Mouse (Mus musculus) embryonic fibroblast, embryonic 13.5 days (primary cell): ENCODE data around the gene Heg1. TPM values are rescaled to one million over a fixed set of nuclear protein-coding genes. Genes with fewer than 3 reads are reported as not detected.
A peak's percentile ranks its signal among the peaks of the same experiment; 100 is the strongest.

Experiments used
- H3K27ac ChIP-seq: 2 replicates; pipeline ENCODE4 v1.5.1; 2012; ENCODE audit warnings: low read length, control low read depth, inconsistent platforms; ENCODE audit not compliant: insufficient read depth
- H3K4me1 ChIP-seq: 2 replicates; pipeline ENCODE4 v1.6.1; 2011; ENCODE audit warnings: low read length; ENCODE audit not compliant: control insufficient read depth, insufficient read depth
- H3K4me3 ChIP-seq: 2 replicates; pipeline ENCODE4 v1.5.1; 2011; ENCODE audit warnings: mild to moderate bottlenecking, control low read depth, low read length; ENCODE audit not compliant: insufficient read depth
- CTCF ChIP-seq: IDR thresholded peaks from 2 replicates; pipeline ENCODE4 v1.5.1; 2011; ENCODE audit warnings: mild to moderate bottlenecking, control low read depth, low read length, moderate library complexity, borderline replicate concordance; ENCODE audit not compliant: insufficient read depth
- POLR2A ChIP-seq: IDR thresholded peaks from 2 replicates; pipeline ENCODE4 v1.6.1; 2011; ENCODE audit warnings: low read depth, mild to moderate bottlenecking, control low read depth, low read length, moderate library complexity
- polyA plus RNA-seq: library from polyadenylated mRNA; stranded (reverse); fragments of >200 nt; gene quantifications from 2 replicates; pipeline ENCODE4 v1.2.4, GENCODE M21; 2011; ENCODE audit warnings: low read depth; ENCODE audit not compliant: missing spikeins, insufficient read length

The Heg1 gene
- polyA plus RNA-seq, 1 experiment = 33.7 TPM

DNA sequence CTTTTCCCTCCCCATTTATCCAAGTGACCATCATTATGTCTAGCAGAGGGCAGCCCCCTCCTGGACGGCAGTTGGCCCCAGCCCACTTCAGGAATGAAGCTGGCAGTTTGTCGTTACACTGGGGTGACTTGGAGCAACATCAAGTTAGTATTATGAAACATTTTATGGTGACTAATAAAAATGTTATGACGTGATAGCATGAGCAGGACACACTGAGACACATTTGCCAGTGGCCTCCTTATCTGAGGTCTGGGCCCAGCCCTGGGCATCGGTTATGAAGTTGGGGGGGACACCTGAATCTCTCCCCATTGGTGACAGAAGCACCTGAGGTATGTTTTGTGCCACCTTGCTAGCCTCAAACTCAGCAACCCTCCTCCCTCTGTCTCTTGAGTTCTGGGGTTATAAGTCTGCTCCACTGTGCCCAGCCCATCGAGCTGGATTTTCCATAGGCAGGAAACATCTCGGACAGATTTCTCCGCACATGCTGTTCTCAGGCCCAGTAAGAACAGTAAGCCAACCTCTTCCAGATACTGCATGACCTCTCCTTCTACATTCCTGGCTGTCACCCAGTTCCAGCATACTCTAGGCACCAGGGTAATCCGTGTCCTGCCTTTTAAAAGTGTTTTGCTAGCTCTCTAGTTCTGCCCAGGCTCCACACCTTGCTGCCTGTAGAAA lies 68.9 kb downstream of the Heg1 start:
- no peak overlapping the region for H3K4me3 ChIP-seq
- TF ChIP-seq CTCF = no peak
- TF ChIP-seq POLR2A = no peak
- no peak overlapping the region for H3K27ac ChIP-seq
- H3K4me1 ChIP-seq = no peaks in the 10 kb centered on the region

DNA sequence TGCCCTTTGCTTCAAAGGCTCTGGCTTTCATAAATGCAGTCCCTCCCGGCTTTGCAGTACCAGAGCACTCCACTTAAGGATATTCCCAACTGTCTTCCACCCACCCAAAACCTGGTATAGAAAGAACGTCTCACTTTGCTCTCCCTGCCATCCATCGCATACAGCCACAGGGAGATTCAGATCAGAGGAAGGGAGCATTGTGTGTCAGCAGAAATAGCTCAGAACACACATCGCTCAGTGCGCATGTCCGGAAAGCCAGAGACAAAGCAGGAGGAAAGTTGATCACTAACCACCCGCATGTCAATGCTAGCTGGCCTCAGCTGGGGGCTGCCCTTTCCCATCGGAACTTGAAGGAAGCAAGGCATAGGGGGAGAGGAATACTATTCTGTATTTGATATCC lies 71.1 kb downstream of the Heg1 start:
- Histone ChIP-seq H3K4me3 (no peak overlapping the region), H3K4me1 (no peaks in the 10 kb centered on the region)
- TF ChIP-seq POLR2A = no peak
- TF ChIP-seq CTCF = no peak

DNA sequence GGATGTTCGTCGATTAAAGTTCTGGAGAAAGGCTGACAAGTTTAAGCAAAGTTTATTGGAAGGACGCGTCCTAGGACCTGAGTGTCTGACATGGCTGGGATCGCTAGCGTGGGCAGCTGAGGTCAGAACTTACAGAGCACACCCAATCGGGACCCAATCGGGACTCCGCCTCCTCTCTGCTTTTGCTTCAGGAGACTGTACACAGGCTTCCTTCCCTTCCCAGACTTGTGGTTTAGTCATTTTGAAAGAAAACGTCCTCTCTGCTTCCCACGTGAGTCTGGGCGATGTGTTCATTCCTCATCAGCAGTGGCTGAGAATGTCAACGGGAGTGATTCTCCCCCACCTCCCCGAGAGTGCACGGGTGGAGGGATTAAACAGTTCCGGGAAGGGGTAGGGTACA lies 71.8 kb downstream of the Heg1 start:
- Histone ChIP-seq H3K27ac (peak overlapping the region; percentile 15; the same call in 1 of the 2 replicates), H3K4me3 (no peak overlapping the region), H3K4me1 (no peaks in the 10 kb centered on the region)
- TF ChIP-seq CTCF = no peak
- no peak for TF ChIP-seq POLR2A

More for the DNA sequence above, 71.1 kb downstream of the Heg1 start:
- H3K27ac ChIP-seq = no peak overlapping the region

DNA sequence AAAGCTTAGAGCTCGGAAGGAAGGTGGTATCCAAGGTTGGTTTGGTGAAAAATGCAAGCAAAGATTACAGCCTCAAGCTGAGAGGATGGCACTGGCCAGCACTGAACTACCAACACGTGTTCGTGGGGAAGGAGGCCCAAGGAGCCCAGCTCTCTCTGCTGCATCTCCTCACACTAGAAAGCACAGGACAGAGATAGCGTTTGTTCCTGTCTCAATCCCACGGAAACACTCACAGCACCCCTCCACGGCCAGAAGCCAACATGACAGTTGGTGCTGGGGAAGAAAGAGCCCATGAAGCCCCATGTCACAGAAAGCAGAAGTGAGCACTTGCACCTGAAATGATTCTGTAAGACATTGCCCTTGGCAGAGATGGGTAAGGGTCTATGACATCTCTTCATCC lies 72.2 kb downstream of the Heg1 start:
- TF ChIP-seq CTCF (no peak), POLR2A (no peak)
- Histone ChIP-seq H3K4me3 (no peak overlapping the region), H3K27ac (no peak overlapping the region), H3K4me1 (no peaks in the 10 kb centered on the region)

DNA sequence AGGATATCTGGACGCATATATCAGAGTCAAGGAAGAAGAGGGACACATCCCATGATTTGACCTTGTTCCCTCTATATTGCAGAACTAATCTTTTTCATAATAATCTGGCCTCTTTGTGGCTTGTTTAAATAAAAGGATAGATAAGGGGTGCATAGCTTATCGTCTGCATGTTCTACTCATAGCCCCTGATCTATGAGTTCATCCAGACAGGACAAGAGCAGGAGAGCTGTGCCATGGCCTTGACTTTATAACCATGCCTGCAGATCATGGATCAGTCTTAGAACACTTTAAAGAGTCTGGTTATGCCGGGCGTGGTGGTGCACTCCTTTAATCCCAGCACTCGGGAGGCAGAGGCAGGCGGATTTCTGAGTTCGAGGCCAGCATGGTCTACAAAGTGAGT lies 75.0 kb downstream of the Heg1 start:
- 0 out of 2 replicates have a peak, but pooled peaks cover 3% of the 10 kb centered on the region for H3K4me1 ChIP-seq
- H3K27ac ChIP-seq = no peak overlapping the region
- H3K4me3 ChIP-seq = no peak overlapping the region
- TF ChIP-seq POLR2A = no peak
- TF ChIP-seq CTCF = no peak

DNA sequence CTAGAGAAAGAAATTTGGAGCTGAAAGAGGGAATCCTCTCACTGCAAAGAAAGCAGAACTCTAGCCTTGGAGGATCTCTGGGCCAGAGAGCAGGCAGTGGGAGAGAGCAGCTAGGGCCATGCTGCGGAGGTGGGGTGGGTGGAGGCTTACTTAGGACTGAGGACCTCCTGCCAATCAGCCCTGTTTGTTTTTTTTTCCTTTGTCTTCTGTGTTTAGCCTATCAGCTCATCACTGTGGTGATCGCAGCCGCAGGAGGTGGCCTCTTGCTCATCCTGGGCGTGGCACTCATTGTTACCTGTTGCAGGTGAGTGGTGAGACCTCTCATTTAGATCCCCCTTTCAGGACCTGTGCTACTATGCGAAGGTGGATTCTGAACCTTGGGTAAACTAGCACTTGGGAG lies 76.4 kb downstream of the Heg1 start:
- Histone ChIP-seq H3K4me3 (no peak overlapping the region), H3K27ac (no peak overlapping the region), H3K4me1 (0 out of 2 replicates have a peak, but pooled peaks cover 3% of the 10 kb centered on the region)
- TF ChIP-seq POLR2A (no peak), CTCF (no peak)

DNA sequence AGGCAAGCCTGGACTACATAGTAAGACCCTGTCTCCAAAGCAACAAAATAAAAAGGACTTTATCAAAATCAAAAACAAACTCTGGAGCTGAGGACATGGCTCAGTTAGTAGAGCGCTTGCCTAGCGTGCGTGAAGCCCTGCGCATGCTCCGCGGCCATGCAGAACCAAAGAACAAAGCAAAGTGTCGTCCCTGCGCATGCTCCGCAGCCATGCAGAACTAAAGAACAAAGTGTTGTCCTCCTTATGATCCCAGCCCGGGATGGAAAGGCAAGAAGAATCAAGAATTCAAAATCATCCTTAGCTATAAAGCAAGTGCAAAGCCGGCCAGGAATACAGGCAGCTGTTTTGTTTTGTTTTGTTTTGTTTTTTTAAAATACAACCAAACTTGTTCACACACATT lies 76.8 kb downstream of the Heg1 start:
- Histone ChIP-seq H3K27ac (no peak overlapping the region), H3K4me1 (0 out of 2 replicates have a peak, but pooled peaks cover 3% of the 10 kb centered on the region), H3K4me3 (no peak overlapping the region)
- TF ChIP-seq CTCF (no peak), POLR2A (no peak)

DNA sequence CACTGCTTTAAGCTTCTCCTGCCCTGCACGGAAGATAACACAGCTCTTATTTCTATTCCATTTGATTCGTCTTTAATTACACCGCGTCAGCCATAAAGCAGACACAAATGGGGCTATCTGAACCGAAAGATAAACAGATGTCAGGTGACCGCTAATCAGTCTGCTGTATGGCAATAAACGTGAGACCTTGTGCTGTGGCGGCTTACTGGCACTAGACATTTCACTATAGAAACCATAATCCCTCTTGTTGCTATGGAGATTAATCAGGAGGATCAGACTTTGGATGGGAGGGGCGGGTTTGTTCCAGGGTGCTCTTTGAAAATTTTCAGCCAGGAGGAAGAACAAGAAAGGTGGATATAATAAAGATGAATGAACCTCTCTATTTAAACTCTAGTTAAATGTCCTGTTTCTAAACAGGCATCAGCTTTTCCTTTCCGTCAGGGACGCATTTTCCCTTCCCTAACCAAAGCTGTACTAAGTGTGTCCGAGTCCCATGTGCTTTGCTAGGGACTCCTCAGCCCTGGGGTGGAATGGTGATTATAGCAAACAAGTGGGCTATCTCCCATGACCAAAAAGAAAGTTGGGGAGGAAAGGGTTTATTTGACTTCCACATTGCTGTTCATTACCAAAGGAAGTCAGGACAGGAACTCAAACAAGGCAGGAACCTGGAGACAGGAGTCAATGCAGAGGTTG lies 80.5 kb downstream of the Heg1 start:
- Histone ChIP-seq H3K4me1 (peaks cover 3% of the 10 kb centered on the region; the same call in 1 of the 2 replicates), H3K4me3 (no peak overlapping the region), H3K27ac (no peak overlapping the region)
- TF ChIP-seq CTCF (no peak), POLR2A (no peak)

DNA sequence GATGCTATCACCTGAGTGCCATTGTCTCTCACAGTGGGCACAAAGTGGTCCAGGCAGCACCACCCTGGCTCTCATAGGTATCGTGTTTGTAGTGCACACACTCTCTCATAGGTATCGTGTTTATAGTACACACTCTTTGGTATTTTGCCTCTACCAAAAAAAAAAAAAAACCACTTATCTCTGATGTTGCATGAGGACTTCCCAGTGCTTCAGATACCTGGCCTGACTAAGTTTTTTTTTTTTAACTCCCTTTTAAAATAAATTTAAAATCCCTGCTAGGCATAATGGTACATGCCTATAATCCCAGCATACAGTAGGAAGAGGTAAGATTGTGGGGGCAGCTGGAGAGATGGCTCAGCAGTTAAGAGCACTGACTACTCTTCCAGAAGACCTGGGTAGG lies 81.3 kb downstream of the Heg1 start:
- no peak for TF ChIP-seq POLR2A
- TF ChIP-seq CTCF = no peak
- no peak overlapping the region for H3K4me3 ChIP-seq
- H3K27ac ChIP-seq = no peak overlapping the region
- H3K4me1 ChIP-seq = peaks cover 3% of the 10 kb centered on the region; the same call in 1 of the 2 replicates

DNA sequence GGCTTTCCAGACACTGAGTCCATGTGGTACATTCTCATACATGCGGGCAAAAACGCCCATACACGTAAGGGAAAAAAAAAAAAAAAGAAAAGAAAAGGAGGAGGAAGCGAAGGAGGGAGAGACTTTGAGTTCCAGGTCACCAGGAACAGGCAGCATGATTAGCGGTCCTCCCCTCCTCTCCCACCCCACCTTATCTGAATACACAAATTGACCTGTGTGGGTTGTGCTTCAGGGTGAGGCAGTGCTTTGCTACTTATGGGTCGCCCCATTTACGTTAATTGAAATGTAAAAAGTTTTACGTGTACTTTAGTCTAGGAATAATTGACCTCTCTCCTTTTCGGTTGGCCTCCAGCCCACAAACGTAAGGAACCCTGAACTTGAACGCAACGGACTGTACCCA lies 82.1 kb downstream of the Heg1 start:
- TF ChIP-seq CTCF (no peak), POLR2A (no peak)
- Histone ChIP-seq H3K27ac (no peak overlapping the region), H3K4me3 (no peak overlapping the region), H3K4me1 (peaks cover 3% of the 10 kb centered on the region; the same call in 1 of the 2 replicates)
